Mouse (Mus musculus): ENCODE data around the gene Acly. TPM values are rescaled to one million over a fixed set of nuclear protein-coding genes. Genes with fewer than 3 reads are reported as not detected.
A peak's percentile ranks its signal among the peaks of the same experiment; 100 is the strongest.

Acly gene
- total and polyA plus RNA-seq, 3 experiments = 213 to 277 (median 246) TPM

GRCm38 (mm10) chr11:100568692-100569091, 40.9 kb upstream of the Acly start:
- Histone ChIP-seq H3K27me3 (replicated peaks) (no peaks in the 10 kb centered on the region), H3K4me1 (ENCODE audit: control insufficient read depth in 1 of 2, insufficient read depth in 2 of 2) (peaks cover 28 to 52% of the 10 kb centered on the region in 2 experiments), H3K27ac (ENCODE audit: insufficient read depth, low read depth) (peak overlapping the region; percentile 80), H3K9ac (ENCODE audit: insufficient read depth, low read depth) (0 out of 2 replicates have a peak overlapping the region, but pooled peaks have one; percentile 3), H3K79me2 (replicated peaks; ENCODE audit: control insufficient read depth, extremely low read depth, insufficient read depth, poor library complexity, severe bottlenecking) (no peaks in the 10 kb centered on the region), H3K4me3 (replicated peaks in 1 of 3; ENCODE audit: low read depth in 2 of 3, low read length in 2 of 3, poor library complexity in 1 of 3) (no peak overlapping the region), H3K36me3 (replicated peaks in 1 of 2; ENCODE audit: control insufficient read depth in 1 of 2, insufficient read depth in 1 of 2, low read length in 1 of 2) (peaks cover 0 to 2% of the 10 kb centered on the region in 2 experiments), H3K4me2 (ENCODE audit: insufficient read depth, low read depth, poor library complexity, severe bottlenecking) (peak overlapping the region; percentile 68; the same call in 1 of the 2 replicates), H3K9me3 (replicated peaks; ENCODE audit: low read length) (no peaks in the 10 kb centered on the region)
- DNase-seq (ENCODE audit: extremely low read depth) = no peak
- in situ Hi-C loops (cut with MboI; ENCODE audit: low pct_ligation_motif_present, low pct_unique_long_range_greater_than_20kb, low sequenced_read_pairs) (no loop called here), dilution Hi-C loops (cut with MboI; ENCODE audit: extremely low pct_ligation_motif_present, extremely low pct_unique_long_range_greater_than_20kb, low sequenced_read_pairs) (no loop called here)
- TF ChIP-seq MAX (IDR thresholded peaks at IDR 0.05; ENCODE audit: low read length) (peak; percentile 82), MYC (IDR thresholded peaks at IDR 0.05; ENCODE audit: low read depth, low read length) (peak; percentile 82), MXI1 (IDR thresholded peaks at IDR 0.05; ENCODE audit: low read depth, low read length) (peak; percentile 62; the same call in 1 of the 2 replicates), BHLHE40 (IDR thresholded peaks at IDR 0.05; ENCODE audit: low read depth, low read length) (peak; percentile 77), NRF1 (IDR thresholded peaks at IDR 0.05; ENCODE audit: low read depth, low read length) (no peak), ETS1 (conservative IDR thresholded peaks at IDR 0.05; ENCODE audit: low read depth, low read length) (0 out of 2 replicates have a peak, but pooled peaks have one; percentile 13)

- H3K36me3 ChIP-seq (replicated peaks in 1 of 2; ENCODE audit: control insufficient read depth in 1 of 2, insufficient read depth in 1 of 2, low read length in 1 of 2) = peaks cover 0 to 2% of the 10 kb centered on the region in 2 experiments
- no peaks in the 10 kb centered on the region for H3K9me3 ChIP-seq (replicated peaks; ENCODE audit: low read length)
- DNase-seq (ENCODE audit: extremely low read depth) = peak; percentile 98
- no peaks in the 10 kb centered on the region for H3K27me3 ChIP-seq (replicated peaks)
- peak overlapping the region in 1 of 3 experiments; percentile 19 for H3K4me3 ChIP-seq (replicated peaks in 1 of 3; ENCODE audit: low read depth in 2 of 3, low read length in 2 of 3, poor library complexity in 1 of 3)
- peak overlapping the region; percentile 80 for H3K27ac ChIP-seq (ENCODE audit: insufficient read depth, low read depth)
- peak overlapping the region; percentile 68 for H3K4me2 ChIP-seq (ENCODE audit: insufficient read depth, low read depth, poor library complexity, severe bottlenecking)
- dilution Hi-C loops (cut with MboI; ENCODE audit: extremely low pct_ligation_motif_present, extremely low pct_unique_long_range_greater_than_20kb, low sequenced_read_pairs) (no loop called here), in situ Hi-C loops (cut with MboI; ENCODE audit: low pct_ligation_motif_present, low pct_unique_long_range_greater_than_20kb, low sequenced_read_pairs) (no loop called here)
- peaks cover 28 to 50% of the 10 kb centered on the region in 2 experiments for H3K4me1 ChIP-seq (ENCODE audit: control insufficient read depth in 1 of 2, insufficient read depth in 2 of 2)
- H3K79me2 ChIP-seq (replicated peaks; ENCODE audit: control insufficient read depth, extremely low read depth, insufficient read depth, poor library complexity, severe bottlenecking) = no peaks in the 10 kb centered on the region
- no peak overlapping the region for H3K9ac ChIP-seq (ENCODE audit: insufficient read depth, low read depth)
- TF ChIP-seq BHLHE40 (IDR thresholded peaks at IDR 0.05; ENCODE audit: low read depth, low read length) (peak; percentile 76), CTCF (conservative IDR thresholded peaks at IDR 0.05 in 1 of 2, IDR thresholded peaks at IDR 0.05 in 1 of 2; ENCODE audit: low read depth in 2 of 2, low read length in 2 of 2) (no peak), TBP (conservative IDR thresholded peaks at IDR 0.05; ENCODE audit: low read depth, low read length) (peak; percentile 97), ZNF384 (IDR thresholded peaks at IDR 0.05; ENCODE audit: low read depth, low read length) (peak; percentile 62), E2F4 (IDR thresholded peaks at IDR 0.05; ENCODE audit: insufficient replicate concordance, low read depth, low read length) (no peak; the same call in 1 of the 2 replicates), JUN (IDR thresholded peaks at IDR 0.05; ENCODE audit: insufficient read depth, low read depth, low read length) (0 out of 2 replicates have a peak, but pooled peaks have one; percentile 2), ELF1 (IDR thresholded peaks at IDR 0.05; ENCODE audit: low read depth, low read length) (peak; percentile 79; the same call in 1 of the 2 replicates), GABPA (IDR thresholded peaks at IDR 0.05; ENCODE audit: insufficient replicate concordance, low read depth, low read length) (no peak), MAFK (IDR thresholded peaks at IDR 0.05; ENCODE audit: insufficient replicate concordance, low read length) (peak; percentile 28; the same call in 1 of the 2 replicates), PAX5 (IDR thresholded peaks at IDR 0.05; ENCODE audit: low read length) (no peak), NELFE (IDR thresholded peaks at IDR 0.05; ENCODE audit: low read depth, low read length) (peak; percentile 25; the same call in 1 of the 2 replicates), RAD21 (IDR thresholded peaks at IDR 0.05; ENCODE audit: low read depth, low read length) (no peak), JUND (conservative IDR thresholded peaks at IDR 0.05; ENCODE audit: low read depth, low read length) (no peak), CHD1 (IDR thresholded peaks at IDR 0.05; ENCODE audit: low read depth, low read length) (no peak), USF2 (conservative IDR thresholded peaks at IDR 0.05; ENCODE audit: low read depth, low read length) (no peak), MAZ (IDR thresholded peaks at IDR 0.05; ENCODE audit: low read depth, low read length) (peak; percentile 94), MEF2A (IDR thresholded peaks at IDR 0.05; ENCODE audit: borderline replicate concordance, low read depth, low read length) (peak; percentile 70), SIN3A (IDR thresholded peaks at IDR 0.05; ENCODE audit: low read length) (peak; percentile 98), ETS1 (conservative IDR thresholded peaks at IDR 0.05; ENCODE audit: low read depth, low read length) (peak; percentile 95), POLR2AphosphoS2 (IDR thresholded peaks at IDR 0.05; ENCODE audit: low read depth, low read length) (no peak; the same call in 1 of the 2 replicates), MXI1 (IDR thresholded peaks at IDR 0.05; ENCODE audit: low read depth, low read length) (peak; percentile 97), POLR2A (IDR thresholded peaks at IDR 0.05; ENCODE audit: low read depth, low read length) (peak; percentile 74), RCOR1 (conservative IDR thresholded peaks at IDR 0.05; ENCODE audit: low read depth, low read length) (no peak; the same call in 1 of the 2 replicates), NRF1 (IDR thresholded peaks at IDR 0.05; ENCODE audit: low read depth, low read length) (no peak), IRF4 (IDR thresholded peaks at IDR 0.05; ENCODE audit: low read depth, low read length) (peak; percentile 92), USF1 (IDR thresholded peaks at IDR 0.05; ENCODE audit: low read depth, low read length) (no peak), SMC3 (IDR thresholded peaks at IDR 0.05; ENCODE audit: low read depth, low read length) (no peak), ZMIZ1 (IDR thresholded peaks at IDR 0.05; ENCODE audit: low read depth, low read length) (no peak), MYC (IDR thresholded peaks at IDR 0.05; ENCODE audit: low read depth, low read length) (peak; percentile 96), EP300 (IDR thresholded peaks at IDR 0.05; ENCODE audit: low read length) (peak; percentile 76), CHD2 (IDR thresholded peaks at IDR 0.05; ENCODE audit: low read length) (peak; percentile 76; the same call in 1 of the 2 replicates)
Measured at GRCm38 (mm10) chr11:100567815-100568245, 40.0 kb upstream of the Acly start.

Measured in CH12.LX (cell line).